Mouse (Mus musculus) limb, embryonic 14.5 days (tissue): ENCODE results near the gene Rhbdf1. TPM values are rescaled to one million over a fixed set of nuclear protein-coding genes. Genes with fewer than 3 reads are reported as not detected.
A peak's percentile ranks its signal among the peaks of the same experiment; 100 is the strongest.

Source experiments
- ATAC-seq: fragments of 200-750 bp; cut with Nextera tagmentation; 2 replicates; pipeline ENCODE4 v1.8.0; 2017; ENCODE audit warnings: low read depth, moderate number of reproducible peaks, moderate TSS enrichment; ENCODE audit not compliant: low FRiP score
- DNase-seq: peaks from one replicate; pipeline ENCODE4 v3.0.0-alpha.2; 2015; ENCODE audit warnings: low spot score
- H3K27ac ChIP-seq: fragments of 300-500 bp; sonication (generic); replicated peaks from 2 replicates; pipeline ENCODE4 v1.5.1; 2014; ENCODE audit warnings: low read depth, mild to moderate bottlenecking, low read length, moderate library complexity, mixed read lengths
- H3K27me3 ChIP-seq: fragments of 300-500 bp; sonication (generic); 2 replicates; pipeline ENCODE4 v1.6.1; 2014; ENCODE audit warnings: low read length, mixed read lengths; ENCODE audit not compliant: control insufficient read depth, insufficient read depth
- H3K36me3 ChIP-seq: fragments of 300-500 bp; sonication (generic); 2 replicates; pipeline ENCODE4 v1.6.1; 2014; ENCODE audit warnings: mild to moderate bottlenecking, low read length, moderate library complexity, mixed read lengths; ENCODE audit not compliant: control insufficient read depth, insufficient read depth
- H3K4me1 ChIP-seq: fragments of 300-500 bp; sonication (generic); 2 replicates; pipeline ENCODE4 v1.6.1; 2014; ENCODE audit warnings: antibody characterized with exemption, low read length, mixed read lengths; ENCODE audit not compliant: control insufficient read depth, insufficient read depth
- H3K4me2 ChIP-seq: fragments of 300-500 bp; sonication (generic); replicated peaks from 2 replicates; pipeline ENCODE4 v1.6.1; 2014; ENCODE audit warnings: low read depth, mild to moderate bottlenecking, low read length, moderate library complexity; ENCODE audit not compliant: severe bottlenecking
- H3K4me3 ChIP-seq: fragments of 300-500 bp; sonication (generic); replicated peaks from 2 replicates; pipeline ENCODE4 v1.5.1; 2014; ENCODE audit warnings: low read length
- H3K9ac ChIP-seq: fragments of 300-500 bp; sonication (generic); 2 replicates; pipeline ENCODE4 v1.6.1; 2014; ENCODE audit warnings: mild to moderate bottlenecking, low read depth, low read length, moderate library complexity; ENCODE audit not compliant: severe bottlenecking
- H3K9me3 ChIP-seq: fragments of 300-500 bp; sonication (generic); 2 replicates; pipeline ENCODE4 v1.6.1; 2016; ENCODE audit warnings: low read length; ENCODE audit not compliant: control insufficient read depth
- POLR2A ChIP-seq: fragments of 200-500 bp; IDR thresholded peaks from 2 replicates; pipeline ENCODE4 v1.8.0; 2012; ENCODE audit warnings: inconsistent platforms, mild to moderate bottlenecking, moderate library complexity, borderline replicate concordance; ENCODE audit not compliant: insufficient read depth, insufficient read length; ENCODE audit errors: extremely low read depth
- WGBS: fragments of 180-500 bp; shearing (Covaris S2); extraction: QIAGEN DNeasy Blood & Tissue Kit; methylation state at CpG from one replicate; pipeline ENCODE4 v1.1.7; 2014; 5-methylcytosine and 5-hydroxymethylcytosine counted together
- polyA plus RNA-seq, 2 experiments: library from polyadenylated mRNA; depleted of rRNA in 1 of 2; stranded (reverse) in 1 of 2; unstranded in 1 of 2; fragments of >200 nt; fragmentation: Nextera tagmentation in 1 of 2; extraction: Ambion mirVana in 1 of 2; gene quantifications; 2 replicates each; pipeline versions ENCODE4 v1.2.1 to v1.2.3; 2012 to 2014

The Rhbdf1 gene
- polyA plus RNA-seq, 2 experiments: 61.5 to 136 TPM

GRCm38 (mm10) chr11:32238093-32238860 is 16.2 kb upstream of the Rhbdf1 start:
- peak; percentile 41; the same call in 1 of the 2 replicates for ATAC-seq

DNA sequence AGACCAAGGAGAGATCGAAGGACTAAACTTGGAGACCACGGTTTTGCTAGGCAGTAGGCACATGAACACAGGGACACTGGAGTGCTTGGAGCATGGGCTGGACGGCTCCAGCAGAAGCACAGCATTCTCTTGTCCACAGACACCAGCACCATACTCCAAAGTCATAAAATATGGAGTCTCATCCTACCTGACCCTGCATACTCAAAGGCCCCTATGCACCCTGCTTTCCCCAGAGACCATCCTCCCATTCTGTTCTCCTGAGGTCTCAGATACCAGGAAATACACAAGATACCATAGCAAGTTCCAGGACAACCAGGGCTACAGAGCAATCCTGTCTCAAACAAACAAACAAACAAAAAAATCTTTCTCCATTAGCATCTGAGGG is 15.3 kb upstream of the Rhbdf1 start:
- Histone ChIP-seq H3K4me1 (no peaks in the 10 kb centered on the region; the same call in none of the 2 replicates), H3K9ac (no peak overlapping the region), H3K27me3 (no peaks in the 10 kb centered on the region), H3K27ac (no peak overlapping the region), H3K36me3 (peaks cover 56% of the 10 kb centered on the region), H3K4me3 (no peak overlapping the region), H3K9me3 (no peaks in the 10 kb centered on the region), H3K4me2 (no peak overlapping the region)
- no peak for DNase-seq
- 97% methylated on average over 3 of the region's 3 CpGs for WGBS
- no peak for ATAC-seq
- no peak for TF ChIP-seq POLR2A

More at GRCm38 (mm10) chr11:32238093-32238860, 16.2 kb upstream of the Rhbdf1 start:
- no peak overlapping the region for H3K4me3 ChIP-seq
- DNase-seq: peak; percentile 57
- H3K9ac ChIP-seq: no peak overlapping the region
- TF ChIP-seq POLR2A: no peak
- H3K9me3 ChIP-seq: no peaks in the 10 kb centered on the region
- H3K4me2 ChIP-seq: no peak overlapping the region
- no peaks in the 10 kb centered on the region for H3K27me3 ChIP-seq
- peaks cover 55% of the 10 kb centered on the region for H3K36me3 ChIP-seq
- 65% methylated on average over 5 of the region's 5 CpGs for WGBS
- H3K4me1 ChIP-seq: no peaks in the 10 kb centered on the region; the same call in none of the 2 replicates
- H3K27ac ChIP-seq: no peak overlapping the region

DNA sequence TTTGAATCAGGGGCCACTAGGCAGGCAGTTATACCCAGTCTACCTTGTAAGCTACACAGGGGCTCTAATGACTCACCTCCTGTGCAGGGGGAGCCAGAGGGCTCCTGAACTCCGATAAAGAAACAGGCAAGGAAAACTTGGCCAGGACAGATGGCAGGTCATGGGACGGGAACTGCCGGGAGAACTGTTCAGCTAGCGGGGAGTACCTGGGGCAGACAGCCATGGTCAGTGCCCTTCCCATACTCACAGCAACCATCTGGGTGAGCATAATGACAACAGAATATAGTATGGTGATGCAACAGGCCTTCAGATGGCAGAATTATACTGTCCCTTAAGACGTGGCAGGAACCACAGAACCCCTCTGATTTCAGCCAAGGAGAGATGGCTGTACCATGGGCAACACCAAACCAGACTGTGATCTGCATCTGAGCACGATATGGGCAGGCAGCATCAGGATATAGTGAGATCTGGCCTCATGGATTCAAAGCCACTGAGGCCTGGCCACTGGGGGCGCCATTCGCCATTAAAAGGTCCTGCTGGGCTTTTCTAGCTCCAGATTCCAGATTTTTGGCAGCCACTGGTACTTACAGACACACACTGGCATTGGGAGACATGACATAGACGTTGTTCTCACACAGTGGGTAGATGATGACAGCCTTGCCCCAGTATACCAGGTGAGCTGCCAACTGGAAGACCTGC is 14.8 kb upstream of the Rhbdf1 start:
- H3K4me1 ChIP-seq: no peaks in the 10 kb centered on the region; the same call in none of the 2 replicates
- whole genome bisulfite sequencing: 65% methylated on average over 9 of the region's 9 CpGs
- H3K36me3 ChIP-seq: peaks cover 59% of the 10 kb centered on the region

DNA sequence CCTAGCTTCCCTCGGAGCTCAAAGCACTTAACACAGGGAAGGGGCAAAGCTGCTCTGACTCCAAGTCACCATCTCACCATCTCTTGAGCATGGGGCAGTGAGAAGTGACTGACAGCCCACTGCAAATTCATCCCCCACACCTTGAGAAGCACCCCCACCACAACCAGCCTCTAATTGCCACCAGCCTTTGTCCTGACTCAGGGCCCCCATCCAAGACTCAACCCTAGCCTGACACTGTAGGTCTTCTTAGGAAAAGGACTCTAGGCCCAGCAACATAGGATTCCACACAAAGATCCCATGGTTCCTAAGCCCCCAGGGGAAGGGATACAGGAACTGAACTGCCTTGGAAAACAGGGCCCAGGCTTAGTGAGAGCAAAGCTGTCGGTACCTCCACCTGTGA is 14.0 kb upstream of the Rhbdf1 start:
- H3K4me2 ChIP-seq: no peak overlapping the region
- no peaks in the 10 kb centered on the region for H3K27me3 ChIP-seq
- no peak overlapping the region for H3K4me3 ChIP-seq
- H3K9me3 ChIP-seq: no peaks in the 10 kb centered on the region
- WGBS: 71% methylated on average over 2 of the region's 2 CpGs
- H3K27ac ChIP-seq: no peak overlapping the region
- TF ChIP-seq POLR2A: no peak
- ATAC-seq (no peak), DNase-seq (no peak)
- peaks cover 59% of the 10 kb centered on the region for H3K36me3 ChIP-seq
- H3K9ac ChIP-seq: no peak overlapping the region
- H3K4me1 ChIP-seq: no peaks in the 10 kb centered on the region; the same call in none of the 2 replicates

More for the DNA sequence above, 14.8 kb upstream of the Rhbdf1 start:
- ATAC-seq: no peak
- Histone ChIP-seq H3K4me2 (no peak overlapping the region), H3K9me3 (no peaks in the 10 kb centered on the region), H3K9ac (no peak overlapping the region), H3K27me3 (no peaks in the 10 kb centered on the region), H3K27ac (no peak overlapping the region), H3K4me3 (no peak overlapping the region)
- no peak for TF ChIP-seq POLR2A
- DNase-seq: peak; percentile 53

- H3K9me3 ChIP-seq: no peaks in the 10 kb centered on the region
- peak; percentile 74 for DNase-seq
- H3K4me1 ChIP-seq: no peaks in the 10 kb centered on the region; the same call in none of the 2 replicates
- no peak for TF ChIP-seq POLR2A
- no peak overlapping the region for H3K4me2 ChIP-seq
- 28% methylated on average over 3 of the region's 3 CpGs for WGBS
- ATAC-seq: peak; percentile 45; the same call in 1 of the 2 replicates
- H3K9ac ChIP-seq: no peak overlapping the region
- H3K27ac ChIP-seq: no peak overlapping the region
- H3K27me3 ChIP-seq: no peaks in the 10 kb centered on the region
- no peak overlapping the region for H3K4me3 ChIP-seq
- H3K36me3 ChIP-seq: peaks cover 56% of the 10 kb centered on the region
Observed at GRCm38 (mm10) chr11:32235646-32236045, 13.5 kb upstream of the Rhbdf1 start.
